Mouse (Mus musculus): Measurements from ENCODE around the gene Atg4b. TPM values are rescaled to one million over a fixed set of nuclear protein-coding genes. Genes with fewer than 3 reads are reported as not detected.
A peak's percentile ranks its signal among the peaks of the same experiment; 100 is the strongest.
"Not testable (repeated sequence)": the region's sequence is repeated elsewhere in the genome, so short reads cannot be mapped to it uniquely, and the experiment has no call there.

The Atg4b gene
- polyA plus RNA-seq, 1 experiment from 2014 or later: 84.5 TPM

GRCm38 (mm10) chr1:93825105-93825674 lies 73.9 kb downstream of the Atg4b start:
- ATAC-seq (ENCODE audit: low FRiP score, low read depth): peak; percentile 96
- no peaks in the 10 kb centered on the region for H3K27me3 ChIP-seq
- H3K4me3 ChIP-seq: peak overlapping the region; percentile 51
- peak overlapping the region; percentile 51 for H3K9ac ChIP-seq
- 2% methylated on average over 30 of the region's 30 CpGs for WGBS
- H3K4me2 ChIP-seq: peak overlapping the region; percentile 64
- H3K36me3 ChIP-seq: peaks cover 10% of the 10 kb centered on the region; the same call in 1 of the 2 replicates
- peak overlapping the region; percentile 94 for H3K27ac ChIP-seq (replicated peaks)
- H3K4me1 ChIP-seq (replicated peaks): peaks cover 16% of the 10 kb centered on the region
- H3K9me3 ChIP-seq: no peaks in the 10 kb centered on the region

- peak overlapping the region; percentile 51 for H3K9ac ChIP-seq
- peak overlapping the region; percentile 64 for H3K4me2 ChIP-seq
- no peaks in the 10 kb centered on the region for H3K9me3 ChIP-seq
- peak overlapping the region; percentile 51 for H3K4me3 ChIP-seq
- 0 out of 2 replicates have a peak, but pooled peaks cover 5% of the 10 kb centered on the region for H3K36me3 ChIP-seq
- ATAC-seq (ENCODE audit: low FRiP score, low read depth): 0 out of 2 replicates have a peak, but pooled peaks have one; percentile 36
- H3K27me3 ChIP-seq: no peaks in the 10 kb centered on the region
- WGBS: 40% methylated on average over 27 of the region's 27 CpGs
- peak overlapping the region; percentile 94 for H3K27ac ChIP-seq (replicated peaks)
- peaks cover 16% of the 10 kb centered on the region for H3K4me1 ChIP-seq (replicated peaks)
Observed at GRCm38 (mm10) chr1:93825771-93826539, 74.7 kb downstream of the Atg4b start.

DNA sequence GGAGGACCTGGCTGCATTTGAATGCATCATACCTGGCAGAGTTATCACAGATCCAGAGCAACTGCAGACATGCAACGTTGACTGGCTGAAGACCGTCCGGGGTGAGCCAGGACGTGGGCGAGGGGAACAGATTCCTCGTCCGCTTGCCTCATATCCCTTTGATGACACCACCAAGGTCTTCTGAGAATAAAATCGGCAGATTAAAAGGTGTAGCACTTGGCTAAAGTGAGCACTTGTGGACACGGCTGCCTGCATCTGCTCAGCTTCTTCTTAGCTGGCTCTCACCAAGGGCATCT lies 75.2 kb downstream of the Atg4b start:
- Histone ChIP-seq H3K9me3 (no peaks in the 10 kb centered on the region), H3K4me3 (peak overlapping the region; percentile 51), H3K27me3 (no peaks in the 10 kb centered on the region), H3K9ac (peak overlapping the region; percentile 51; the same call in 1 of the 2 replicates), H3K4me1 (replicated peaks) (peaks cover 16% of the 10 kb centered on the region), H3K4me2 (peak overlapping the region; percentile 64), H3K36me3 (0 out of 2 replicates have a peak, but pooled peaks cover under 1% of the 10 kb centered on the region), H3K27ac (replicated peaks) (0 out of 2 replicates have a peak overlapping the region, but pooled peaks have one; percentile 26)
- ATAC-seq (ENCODE audit: low FRiP score, low read depth): no peak
- 96% methylated on average over 9 of the region's 9 CpGs for WGBS

GRCm38 (mm10) chr1:93832754-93833360 lies 81.6 kb downstream of the Atg4b start:
- not testable (repeated sequence) for H3K9ac ChIP-seq; H3K27me3 ChIP-seq; ATAC-seq (ENCODE audit: low FRiP score, low read depth); H3K4me2 ChIP-seq; H3K36me3 ChIP-seq; H3K27ac ChIP-seq (replicated peaks); H3K4me3 ChIP-seq; H3K4me1 ChIP-seq (replicated peaks); H3K9me3 ChIP-seq
- 70% methylated on average over 2 of the region's 4 CpGs for WGBS

DNA sequence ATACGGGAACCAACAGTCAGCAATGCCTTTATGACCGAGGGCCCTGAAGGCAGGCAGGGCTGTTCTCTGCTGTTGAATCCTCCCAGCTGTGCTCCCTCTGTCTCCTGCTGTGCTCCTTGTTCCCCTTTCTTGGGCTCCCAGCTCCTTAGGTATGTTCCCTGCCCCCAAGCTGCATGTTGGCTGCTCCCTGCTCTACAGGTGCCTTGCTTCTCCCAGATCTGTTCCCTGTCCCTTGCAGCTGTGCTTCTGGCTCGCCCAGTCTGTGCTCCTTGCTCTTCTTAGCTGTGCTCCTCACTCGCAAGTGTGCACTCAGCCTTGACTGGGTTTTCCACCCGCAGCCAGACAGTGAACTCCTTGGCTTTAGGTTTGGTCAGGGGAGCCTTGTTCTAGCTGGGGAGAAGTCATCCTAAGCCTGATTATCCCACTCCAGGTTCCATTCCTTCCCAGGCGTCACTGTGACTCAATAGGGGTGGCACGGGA lies 83.4 kb downstream of the Atg4b start:
- 93% methylated on average over 7 of the region's 7 CpGs for WGBS
- no peak overlapping the region for H3K27ac ChIP-seq (replicated peaks)
- H3K4me2 ChIP-seq: no peak overlapping the region
- H3K27me3 ChIP-seq: no peaks in the 10 kb centered on the region
- H3K9me3 ChIP-seq: no peaks in the 10 kb centered on the region
- H3K4me1 ChIP-seq (replicated peaks): no peaks in the 10 kb centered on the region
- H3K4me3 ChIP-seq: no peak overlapping the region
- no peak for ATAC-seq (ENCODE audit: low FRiP score, low read depth)
- peaks cover 4% of the 10 kb centered on the region; the same call in 1 of the 2 replicates for H3K36me3 ChIP-seq
- H3K9ac ChIP-seq: no peak overlapping the region

DNA sequence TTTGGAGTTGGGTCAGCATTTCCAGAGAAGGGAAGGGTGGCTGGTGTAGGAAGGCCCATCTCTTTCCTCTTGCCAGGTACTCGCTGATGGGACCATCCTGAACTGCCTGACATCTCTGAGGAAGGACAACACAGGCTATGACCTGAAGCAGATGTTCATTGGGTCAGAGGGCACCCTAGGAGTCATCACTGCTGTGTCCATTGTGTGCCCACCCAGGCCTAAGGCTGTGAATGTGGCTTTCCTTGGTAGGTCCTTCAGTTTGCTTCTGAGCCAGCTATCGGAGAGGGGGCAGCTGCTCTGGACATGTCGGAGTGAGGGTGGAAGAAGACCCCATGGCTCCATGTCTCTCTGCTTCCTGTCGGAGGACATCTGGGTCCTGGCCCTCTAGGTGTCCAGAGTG lies 83.9 kb downstream of the Atg4b start:
- peaks cover 4% of the 10 kb centered on the region; the same call in 1 of the 2 replicates for H3K36me3 ChIP-seq
- H3K27ac ChIP-seq (replicated peaks): no peak overlapping the region
- no peak for ATAC-seq (ENCODE audit: low FRiP score, low read depth)
- H3K27me3 ChIP-seq: no peaks in the 10 kb centered on the region
- H3K4me1 ChIP-seq (replicated peaks): no peaks in the 10 kb centered on the region
- H3K4me3 ChIP-seq: no peak overlapping the region
- H3K4me2 ChIP-seq: no peak overlapping the region
- H3K9ac ChIP-seq: no peak overlapping the region
- 97% methylated on average over 4 of the region's 4 CpGs for whole genome bisulfite sequencing
- H3K9me3 ChIP-seq: no peaks in the 10 kb centered on the region

DNA sequence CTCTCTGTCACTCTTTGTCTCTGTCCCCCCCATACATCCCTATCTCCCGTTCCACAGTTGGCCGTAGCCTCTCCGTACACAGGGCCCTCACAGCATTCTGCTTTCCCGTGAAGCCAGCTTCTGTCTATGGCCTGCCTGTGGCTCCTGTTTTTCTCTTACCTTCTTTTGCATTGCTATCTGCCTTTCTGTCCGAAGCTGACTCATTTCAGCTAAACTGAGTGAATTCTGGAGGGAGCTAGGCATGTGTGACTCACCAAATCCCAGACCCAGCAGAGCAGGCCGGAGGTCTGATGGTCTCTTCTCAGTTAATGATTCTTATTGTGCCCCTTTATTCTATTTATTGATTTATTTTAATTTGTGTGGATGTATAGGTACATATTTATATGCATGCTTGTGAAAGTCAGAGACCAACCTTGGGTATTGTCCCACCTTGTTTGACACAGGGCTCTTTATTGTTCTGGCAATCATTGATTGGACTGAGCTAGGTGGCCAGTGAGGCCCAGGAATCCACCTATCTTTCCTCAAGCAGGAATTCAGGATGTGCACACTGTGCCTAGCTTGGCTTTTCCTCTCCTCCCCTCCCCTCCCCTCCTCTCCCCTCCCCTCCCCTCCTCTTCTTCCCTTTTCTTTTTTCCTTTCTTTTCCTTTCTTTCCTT lies 84.7 kb downstream of the Atg4b start:
- no peak overlapping the region for H3K27ac ChIP-seq (replicated peaks)
- no peaks in the 10 kb centered on the region for H3K9me3 ChIP-seq
- H3K36me3 ChIP-seq: peaks cover 4% of the 10 kb centered on the region; the same call in 1 of the 2 replicates
- H3K4me3 ChIP-seq: no peak overlapping the region
- H3K4me1 ChIP-seq (replicated peaks): no peaks in the 10 kb centered on the region
- no peaks in the 10 kb centered on the region for H3K27me3 ChIP-seq
- no peak for ATAC-seq (ENCODE audit: low FRiP score, low read depth)
- H3K4me2 ChIP-seq: no peak overlapping the region
- 96% methylated on average over 6 of the region's 6 CpGs for WGBS
- H3K9ac ChIP-seq: no peak overlapping the region

- no peaks in the 10 kb centered on the region for H3K27me3 ChIP-seq
- H3K9ac ChIP-seq: no peak overlapping the region
- ATAC-seq (ENCODE audit: low FRiP score, low read depth): no peak
- H3K4me1 ChIP-seq (replicated peaks): no peaks in the 10 kb centered on the region
- H3K27ac ChIP-seq (replicated peaks): no peak overlapping the region
- H3K4me3 ChIP-seq: no peak overlapping the region
- no peak overlapping the region for H3K4me2 ChIP-seq
- peaks cover 4% of the 10 kb centered on the region; the same call in 1 of the 2 replicates for H3K36me3 ChIP-seq
- WGBS: 88% methylated on average over 2 of the region's 2 CpGs
- no peaks in the 10 kb centered on the region for H3K9me3 ChIP-seq
Observed at GRCm38 (mm10) chr1:93836532-93836913, 85.2 kb downstream of the Atg4b start.

GRCm38 (mm10) chr1:93837335-93837734 lies 86.0 kb downstream of the Atg4b start:
- Histone ChIP-seq H3K36me3 (peaks cover 4% of the 10 kb centered on the region; the same call in 1 of the 2 replicates), H3K9me3 (no peaks in the 10 kb centered on the region), H3K27me3 (no peaks in the 10 kb centered on the region), H3K9ac (no peak overlapping the region), H3K4me1 (replicated peaks) (no peaks in the 10 kb centered on the region), H3K27ac (replicated peaks) (no peak overlapping the region), H3K4me2 (no peak overlapping the region), H3K4me3 (no peak overlapping the region)
- 95% methylated on average over 8 of the region's 8 CpGs for WGBS
- ATAC-seq (ENCODE audit: low FRiP score, low read depth): no peak

- WGBS: 93% methylated on average over 8 of the region's 8 CpGs
Observed at GRCm38 (mm10) chr1:93838569-93838968, 87.3 kb downstream of the Atg4b start.

More at GRCm38 (mm10) chr1:93838569-93838968, 87.3 kb downstream of the Atg4b start:
- H3K9me3 ChIP-seq; H3K27me3 ChIP-seq; H3K4me1 ChIP-seq (replicated peaks); H3K9ac ChIP-seq; H3K4me2 ChIP-seq; H3K36me3 ChIP-seq; H3K4me3 ChIP-seq; H3K27ac ChIP-seq (replicated peaks); ATAC-seq (ENCODE audit: low FRiP score, low read depth): not testable (repeated sequence)

Data from hindbrain, embryonic 15.5 days (tissue).